Mouse (Mus musculus): ENCODE measurements around the gene Gtf3c5. TPM values are rescaled to one million over a fixed set of nuclear protein-coding genes. Genes with fewer than 3 reads are reported as not detected.

The Gtf3c5 gene
- polyA plus RNA-seq, 1 experiment = 14.5 TPM

- peak overlapping the region; percentile 30; the same call in 1 of the 2 replicates for H3K27ac ChIP-seq (ENCODE audit: control insufficient read depth, insufficient read depth, low read depth, low read length, poor library complexity)
- 45% methylated on average over 7 of the region's 7 CpGs for WGBS
- H3K4me1 ChIP-seq (ENCODE audit: control insufficient read depth, insufficient read depth, low read length) = peaks cover 12% of the 10 kb centered on the region
- TF ChIP-seq CTCF (IDR thresholded peaks at IDR 0.05; ENCODE audit: control insufficient read depth, insufficient read depth, low read length) (no peak), POLR2A (IDR thresholded peaks at IDR 0.05; ENCODE audit: borderline replicate concordance, control insufficient read depth, low read depth, low read length) (no peak)
- H3K4me3 ChIP-seq (replicated peaks; ENCODE audit: control insufficient read depth, low read depth, low read length) = no peak overlapping the region
Observed at GRCm38 (mm10) chr2:28596021-28596420, 12.5 kb upstream of the Gtf3c5 start.

GRCm38 (mm10) chr2:28592809-28593208, 9.3 kb upstream of the Gtf3c5 start:
- Histone ChIP-seq H3K4me3 (replicated peaks; ENCODE audit: control insufficient read depth, low read depth, low read length) (no peak overlapping the region), H3K27ac (ENCODE audit: control insufficient read depth, insufficient read depth, low read depth, low read length, poor library complexity) (no peak overlapping the region), H3K4me1 (ENCODE audit: control insufficient read depth, insufficient read depth, low read length) (peaks cover 3% of the 10 kb centered on the region)
- TF ChIP-seq POLR2A (IDR thresholded peaks at IDR 0.05; ENCODE audit: borderline replicate concordance, control insufficient read depth, low read depth, low read length) = no peak
- peak; percentile 98 for TF ChIP-seq CTCF (IDR thresholded peaks at IDR 0.05; ENCODE audit: control insufficient read depth, insufficient read depth, low read length)
- 5% methylated on average over 15 of the region's 15 CpGs for WGBS

DNA sequence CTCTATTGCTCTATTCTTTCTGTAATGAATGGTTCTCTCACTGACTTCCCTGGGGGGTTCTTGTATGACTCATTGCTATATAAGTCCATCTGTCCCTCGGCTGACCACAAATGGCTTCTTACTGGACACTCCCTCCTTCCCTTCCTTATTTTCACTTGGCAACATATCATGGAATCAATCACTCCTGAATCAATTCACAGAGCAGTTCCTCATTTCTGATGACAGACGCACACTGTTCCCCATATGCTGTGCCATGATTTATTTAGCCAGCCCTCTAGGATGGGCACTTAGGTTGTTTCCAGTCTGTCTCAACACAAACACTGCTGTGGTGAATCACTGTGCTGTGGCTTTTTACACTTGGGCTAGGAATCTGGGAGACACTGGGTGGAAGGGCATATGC, 7.9 kb upstream of the Gtf3c5 start:
- no peaks in the 10 kb centered on the region for H3K4me1 ChIP-seq (ENCODE audit: control insufficient read depth, insufficient read depth, low read length)
- TF ChIP-seq POLR2A (IDR thresholded peaks at IDR 0.05; ENCODE audit: borderline replicate concordance, control insufficient read depth, low read depth, low read length) (no peak), CTCF (IDR thresholded peaks at IDR 0.05; ENCODE audit: control insufficient read depth, insufficient read depth, low read length) (no peak)
- 10% methylated on average over 2 of the region's 2 CpGs for WGBS
- H3K4me3 ChIP-seq (replicated peaks; ENCODE audit: control insufficient read depth, low read depth, low read length) = no peak overlapping the region
- H3K27ac ChIP-seq (ENCODE audit: control insufficient read depth, insufficient read depth, low read depth, low read length, poor library complexity) = no peak overlapping the region

GRCm38 (mm10) chr2:28588574-28588973, 5.0 kb upstream of the Gtf3c5 start:
- WGBS = 29% methylated on average over 1 of the region's 1 CpGs
- TF ChIP-seq POLR2A (IDR thresholded peaks at IDR 0.05; ENCODE audit: borderline replicate concordance, control insufficient read depth, low read depth, low read length) = no peak
- TF ChIP-seq CTCF (IDR thresholded peaks at IDR 0.05; ENCODE audit: control insufficient read depth, insufficient read depth, low read length) = no peak
- H3K4me3 ChIP-seq (replicated peaks; ENCODE audit: control insufficient read depth, low read depth, low read length) = no peak overlapping the region
- H3K4me1 ChIP-seq (ENCODE audit: control insufficient read depth, insufficient read depth, low read length) = no peaks in the 10 kb centered on the region
- H3K27ac ChIP-seq (ENCODE audit: control insufficient read depth, insufficient read depth, low read depth, low read length, poor library complexity) = no peak overlapping the region

- no peak for TF ChIP-seq POLR2A (IDR thresholded peaks at IDR 0.05; ENCODE audit: borderline replicate concordance, control insufficient read depth, low read depth, low read length)
- TF ChIP-seq CTCF (IDR thresholded peaks at IDR 0.05; ENCODE audit: control insufficient read depth, insufficient read depth, low read length) = no peak
- no peaks in the 10 kb centered on the region for H3K4me1 ChIP-seq (ENCODE audit: control insufficient read depth, insufficient read depth, low read length)
- 35% methylated on average over 2 of the region's 2 CpGs for WGBS
- H3K27ac ChIP-seq (ENCODE audit: control insufficient read depth, insufficient read depth, low read depth, low read length, poor library complexity) = no peak overlapping the region
- H3K4me3 ChIP-seq (replicated peaks; ENCODE audit: control insufficient read depth, low read depth, low read length) = no peak overlapping the region
Observed at GRCm38 (mm10) chr2:28585730-28586129, 2.2 kb upstream of the Gtf3c5 start.

- TF ChIP-seq POLR2A (IDR thresholded peaks at IDR 0.05; ENCODE audit: borderline replicate concordance, control insufficient read depth, low read depth, low read length) (no peak), CTCF (IDR thresholded peaks at IDR 0.05; ENCODE audit: control insufficient read depth, insufficient read depth, low read length) (peak; percentile 100)
- WGBS = 14% methylated on average over 6 of the region's 6 CpGs
- Histone ChIP-seq H3K4me3 (replicated peaks; ENCODE audit: control insufficient read depth, low read depth, low read length) (no peak overlapping the region), H3K4me1 (ENCODE audit: control insufficient read depth, insufficient read depth, low read length) (no peaks in the 10 kb centered on the region), H3K27ac (ENCODE audit: control insufficient read depth, insufficient read depth, low read depth, low read length, poor library complexity) (no peak overlapping the region)
Observed at GRCm38 (mm10) chr2:28585043-28585571, 1.6 kb upstream of the Gtf3c5 start.

- TF ChIP-seq CTCF (IDR thresholded peaks at IDR 0.05; ENCODE audit: control insufficient read depth, insufficient read depth, low read length) (no peak; the same call in 1 of the 2 replicates), POLR2A (IDR thresholded peaks at IDR 0.05; ENCODE audit: borderline replicate concordance, control insufficient read depth, low read depth, low read length) (peak; percentile 86; the same call in 1 of the 2 replicates)
- H3K4me3 ChIP-seq (replicated peaks; ENCODE audit: control insufficient read depth, low read depth, low read length) = peak overlapping the region; percentile 91
- H3K27ac ChIP-seq (ENCODE audit: control insufficient read depth, insufficient read depth, low read depth, low read length, poor library complexity) = peak overlapping the region; percentile 69
- WGBS = under 1% methylated on average over 56 of the region's 56 CpGs
- no peaks in the 10 kb centered on the region for H3K4me1 ChIP-seq (ENCODE audit: control insufficient read depth, insufficient read depth, low read length)
Observed at GRCm38 (mm10) chr2:28582647-28583353, 751 bp downstream of the Gtf3c5 start.

GRCm38 (mm10) chr2:28578003-28578402, 5.5 kb downstream of the Gtf3c5 start:
- no peak overlapping the region for H3K4me3 ChIP-seq (replicated peaks; ENCODE audit: control insufficient read depth, low read depth, low read length)
- no peak overlapping the region for H3K27ac ChIP-seq (ENCODE audit: control insufficient read depth, insufficient read depth, low read depth, low read length, poor library complexity)
- no peak for TF ChIP-seq POLR2A (IDR thresholded peaks at IDR 0.05; ENCODE audit: borderline replicate concordance, control insufficient read depth, low read depth, low read length)
- peak; percentile 62 for TF ChIP-seq CTCF (IDR thresholded peaks at IDR 0.05; ENCODE audit: control insufficient read depth, insufficient read depth, low read length)
- no peaks in the 10 kb centered on the region for H3K4me1 ChIP-seq (ENCODE audit: control insufficient read depth, insufficient read depth, low read length)
- 79% methylated on average over 5 of the region's 5 CpGs for WGBS
